Mouse (Mus musculus): ENCODE measurements around the gene Rtcb. TPM values are rescaled to one million over a fixed set of nuclear protein-coding genes. Genes with fewer than 3 reads are reported as not detected.

Gene Rtcb
- total RNA-seq, 2 experiments from 2014 or later: 113 to 115 TPM

GRCm38 (mm10) chr10:85928499-85929207, 29.0 kb downstream of the Rtcb start:
- TF ChIP-seq CTCF (conservative IDR thresholded peaks at IDR 0.05): peak; percentile 90
- Histone ChIP-seq H3K4me3 (peak overlapping the region; percentile 63), H3K27ac (peak overlapping the region; percentile 83)
- peak; percentile 68 to 75 for DNase-seq (ENCODE audit: low spot score in 2 of 2)

GRCm38 (mm10) chr10:85927676-85928445, 29.8 kb downstream of the Rtcb start, which contains the start of gene Ascl4:
Ascl4 (plus strand) TSS chr10:85927681.
- H3K4me3 ChIP-seq: peak within 1 kb of the TSS; percentile 63
- H3K27ac ChIP-seq: peak within 1 kb of the TSS; percentile 83; the same call in 1 of the 2 replicates
- TF ChIP-seq CTCF (conservative IDR thresholded peaks at IDR 0.05): peak; percentile 34
- no peak for DNase-seq (ENCODE audit: low spot score in 2 of 2)

GRCm38 (mm10) chr10:85916498-85917309, 40.9 kb downstream of the Rtcb start, which contains the start of gene Prdm4:
Prdm4 (minus strand) TSS chr10:85917142.
- TF ChIP-seq CTCF (conservative IDR thresholded peaks at IDR 0.05): peak; percentile 64
- DNase-seq (ENCODE audit: low spot score in 2 of 2): peak; percentile 95 to 98
- Histone ChIP-seq H3K4me3 (peak within 1 kb of the TSS; percentile 89), H3K27ac (peak within 1 kb of the TSS; percentile 94)

Other genes starting within 250 kb of the Rtcb start
- gene Pwp1, start 128.3 kb downstream of the Rtcb start, total RNA-seq (2021): 10 to 100 TPM; 18.3 to 20.7 TPM
- 10 to 100 TPM; 26.2 to 28.6 TPM for gene Prdm4, start 40.7 kb downstream of the Rtcb start, total RNA-seq (2021)
- gene Ascl4, start 30.1 kb downstream of the Rtcb start, total RNA-seq (2021): 1 to 10 TPM in 1 of 2 experiments, under 1 TPM in 1; 0.49 to 1.1 TPM
- gene Bpifc, start 54.1 kb upstream of the Rtcb start, total RNA-seq (2021): not detected
- 10 to 100 TPM; 23.5 to 25.3 TPM for gene Fbxo7, start 64.1 kb upstream of the Rtcb start, total RNA-seq (2021)